Mouse (Mus musculus): ENCODE data around the gene Spire2.
"Not testable (repeated sequence)": the region's sequence is repeated elsewhere in the genome, so short reads cannot be mapped to it uniquely, and the experiment has no call there.

Gene Spire2

GRCm38 (mm10) chr8:123332262-123333090 lies at the start of gene Spire2:
TSS of gene Spire2 (plus strand) at chr8:123332713.
- no peaks in the 10 kb centered on the region for H3K36me3 ChIP-seq (ENCODE audit: insufficient read depth, low read length)
- peak within 1 kb of the TSS; percentile 86 for H3K4me3 ChIP-seq (replicated peaks; ENCODE audit: low read length)
- 0 out of 2 replicates have a peak, but pooled peaks cover 2% of the 10 kb centered on the region for H3K27me3 ChIP-seq (ENCODE audit: insufficient read depth, low read length)
- peaks cover 63% of the 10 kb centered on the region for H3K4me1 ChIP-seq (replicated peaks; ENCODE audit: low read depth, low read length)
- H3K9me3 ChIP-seq (ENCODE audit: low read length) = no peaks in the 10 kb centered on the region
- no peak for TF ChIP-seq POU5F1 (IDR thresholded peaks at IDR 0.05; ENCODE audit: borderline replicate concordance, low read length)
- no peak for TF ChIP-seq CTCF (conservative IDR thresholded peaks at IDR 0.05; ENCODE audit: low read length)
- TF ChIP-seq NANOG (IDR thresholded peaks at IDR 0.05; ENCODE audit: borderline replicate concordance, low read length) = no peak

DNA sequence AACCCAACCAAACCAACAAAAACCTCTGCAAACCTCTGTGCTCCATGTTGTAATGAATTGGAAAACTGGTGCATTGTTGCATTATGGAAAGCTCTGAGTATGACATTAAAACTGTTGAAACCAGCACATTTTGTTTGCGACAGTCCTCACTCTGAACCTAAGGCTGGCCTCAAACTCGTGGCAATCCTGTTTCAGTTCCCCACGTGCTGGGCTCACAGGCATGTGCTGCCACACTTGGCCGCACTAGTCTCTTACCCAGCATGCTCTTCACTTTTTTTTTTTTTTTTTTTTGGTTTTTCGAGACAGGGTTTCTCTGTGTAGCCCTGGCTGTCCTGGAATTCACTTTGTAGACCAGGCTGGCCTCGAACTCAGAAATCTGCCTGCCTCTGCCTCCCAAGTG lies 49.5 kb upstream of the Spire2 start:
- H3K4me1 ChIP-seq (replicated peaks; ENCODE audit: low read depth, low read length) = peaks cover 14% of the 10 kb centered on the region
- H3K27me3 ChIP-seq (ENCODE audit: insufficient read depth, low read length); H3K4me3 ChIP-seq (replicated peaks; ENCODE audit: low read length); H3K9me3 ChIP-seq (ENCODE audit: low read length): not testable (repeated sequence)
- peaks cover 86% of the 10 kb centered on the region for H3K36me3 ChIP-seq (ENCODE audit: insufficient read depth, low read length)

DNA sequence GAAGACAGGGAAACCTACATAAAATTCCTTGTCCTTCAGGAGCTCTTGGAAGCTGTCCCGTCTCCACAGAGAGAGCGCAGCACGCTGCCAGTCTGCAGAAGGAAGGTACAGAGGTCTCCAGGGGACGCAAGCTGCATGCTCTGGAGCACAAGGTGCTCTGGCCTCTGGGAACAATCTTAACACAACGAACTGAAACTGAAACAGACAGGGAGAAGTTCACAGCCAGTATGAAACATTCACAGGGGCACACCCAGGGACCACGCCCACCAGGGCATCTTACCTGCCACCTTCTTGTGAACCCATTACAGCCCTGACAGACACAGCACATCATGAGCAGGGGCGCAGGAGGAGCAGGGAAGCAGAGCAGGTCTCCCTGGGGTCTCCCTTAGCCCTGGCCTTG lies 48.5 kb upstream of the Spire2 start:
- no peaks in the 10 kb centered on the region for H3K9me3 ChIP-seq (ENCODE audit: low read length)

DNA sequence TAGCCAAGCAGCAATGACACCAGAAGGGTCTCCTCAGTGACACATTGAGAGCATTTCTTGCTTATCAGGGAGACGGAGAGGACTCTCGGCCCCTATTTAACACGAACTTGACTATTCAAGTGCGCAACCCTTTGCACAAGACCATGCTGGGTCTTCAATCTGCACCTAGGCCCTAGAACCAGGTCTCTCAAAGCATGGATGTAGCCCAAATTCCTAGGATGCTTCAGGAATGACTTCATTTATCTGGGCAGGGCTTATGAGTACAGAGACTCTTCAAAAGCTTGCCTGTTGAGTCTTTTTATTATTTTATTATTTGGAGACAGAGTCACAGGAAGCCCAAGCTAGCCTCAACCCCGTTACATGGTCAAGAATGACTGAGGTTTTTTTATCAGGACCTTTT lies 48.0 kb upstream of the Spire2 start:
- H3K4me1 ChIP-seq (replicated peaks; ENCODE audit: low read depth, low read length) = peaks cover 14% of the 10 kb centered on the region
- no peak overlapping the region for H3K4me3 ChIP-seq (replicated peaks; ENCODE audit: low read length)
- no peaks in the 10 kb centered on the region for H3K27me3 ChIP-seq (ENCODE audit: insufficient read depth, low read length)
- peaks cover 89% of the 10 kb centered on the region for H3K36me3 ChIP-seq (ENCODE audit: insufficient read depth, low read length)
- H3K9me3 ChIP-seq (ENCODE audit: low read length) = no peaks in the 10 kb centered on the region
- no peak for TF ChIP-seq CTCF (conservative IDR thresholded peaks at IDR 0.05; ENCODE audit: low read length)
- TF ChIP-seq POU5F1 (IDR thresholded peaks at IDR 0.05; ENCODE audit: borderline replicate concordance, low read length) = no peak
- TF ChIP-seq NANOG (IDR thresholded peaks at IDR 0.05; ENCODE audit: borderline replicate concordance, low read length) = no peak

More for the DNA sequence above, 48.5 kb upstream of the Spire2 start:
- Histone ChIP-seq H3K36me3 (ENCODE audit: insufficient read depth, low read length) (peaks cover 88% of the 10 kb centered on the region), H3K4me1 (replicated peaks; ENCODE audit: low read depth, low read length) (peaks cover 14% of the 10 kb centered on the region), H3K4me3 (replicated peaks; ENCODE audit: low read length) (no peak overlapping the region), H3K27me3 (ENCODE audit: insufficient read depth, low read length) (no peaks in the 10 kb centered on the region)
- TF ChIP-seq POU5F1 (IDR thresholded peaks at IDR 0.05; ENCODE audit: borderline replicate concordance, low read length) (no peak), CTCF (conservative IDR thresholded peaks at IDR 0.05; ENCODE audit: low read length) (no peak), NANOG (IDR thresholded peaks at IDR 0.05; ENCODE audit: borderline replicate concordance, low read length) (no peak)

DNA sequence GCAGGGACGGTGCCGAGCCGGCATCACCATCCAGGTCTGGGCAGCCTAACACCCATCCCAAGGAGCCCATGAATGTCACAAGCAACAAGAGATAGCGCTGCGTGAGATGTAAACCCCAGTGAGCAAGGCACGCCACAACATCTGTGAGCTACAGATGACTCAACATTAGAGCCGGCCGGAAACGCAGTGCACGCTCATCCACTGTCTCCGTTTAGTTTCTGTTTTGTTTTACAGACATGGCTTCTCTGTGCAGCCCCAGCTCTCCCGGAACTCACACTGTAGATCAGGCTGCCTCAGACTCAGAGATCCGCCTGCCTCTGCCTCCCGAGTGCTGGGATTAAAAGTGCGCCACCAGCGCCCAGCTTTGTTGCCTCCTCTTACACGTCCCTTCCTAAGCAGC lies 45.2 kb upstream of the Spire2 start:
- TF ChIP-seq CTCF (conservative IDR thresholded peaks at IDR 0.05; ENCODE audit: low read length) = no peak
- no peak for TF ChIP-seq NANOG (IDR thresholded peaks at IDR 0.05; ENCODE audit: borderline replicate concordance, low read length)
- no peak for TF ChIP-seq POU5F1 (IDR thresholded peaks at IDR 0.05; ENCODE audit: borderline replicate concordance, low read length)
- no peaks in the 10 kb centered on the region for H3K9me3 ChIP-seq (ENCODE audit: low read length)
- H3K36me3 ChIP-seq (ENCODE audit: insufficient read depth, low read length) = peaks cover 84% of the 10 kb centered on the region
- no peak overlapping the region for H3K4me3 ChIP-seq (replicated peaks; ENCODE audit: low read length)
- no peaks in the 10 kb centered on the region for H3K27me3 ChIP-seq (ENCODE audit: insufficient read depth, low read length)
- H3K4me1 ChIP-seq (replicated peaks; ENCODE audit: low read depth, low read length) = peaks cover 14% of the 10 kb centered on the region

GRCm38 (mm10) chr8:123290166-123290565 lies 42.3 kb upstream of the Spire2 start:
- TF ChIP-seq POU5F1 (IDR thresholded peaks at IDR 0.05; ENCODE audit: borderline replicate concordance, low read length) (no peak), NANOG (IDR thresholded peaks at IDR 0.05; ENCODE audit: borderline replicate concordance, low read length) (no peak), CTCF (conservative IDR thresholded peaks at IDR 0.05; ENCODE audit: low read length) (peak; percentile 54)
- H3K4me3 ChIP-seq (replicated peaks; ENCODE audit: low read length) = no peak overlapping the region

GRCm38 (mm10) chr8:123290679-123291078 lies 41.8 kb upstream of the Spire2 start:
- no peak overlapping the region for H3K4me3 ChIP-seq (replicated peaks; ENCODE audit: low read length)
- no peaks in the 10 kb centered on the region for H3K27me3 ChIP-seq (ENCODE audit: insufficient read depth, low read length)
- H3K36me3 ChIP-seq (ENCODE audit: insufficient read depth, low read length) = peaks cover 89% of the 10 kb centered on the region
- no peaks in the 10 kb centered on the region for H3K4me1 ChIP-seq (replicated peaks; ENCODE audit: low read depth, low read length)
- no peaks in the 10 kb centered on the region for H3K9me3 ChIP-seq (ENCODE audit: low read length)
- TF ChIP-seq CTCF (conservative IDR thresholded peaks at IDR 0.05; ENCODE audit: low read length) (no peak), NANOG (IDR thresholded peaks at IDR 0.05; ENCODE audit: borderline replicate concordance, low read length) (no peak), POU5F1 (IDR thresholded peaks at IDR 0.05; ENCODE audit: borderline replicate concordance, low read length) (no peak)

More at GRCm38 (mm10) chr8:123290166-123290565, 42.3 kb upstream of the Spire2 start:
- Histone ChIP-seq H3K36me3 (ENCODE audit: insufficient read depth, low read length) (peaks cover 88% of the 10 kb centered on the region), H3K4me1 (replicated peaks; ENCODE audit: low read depth, low read length) (no peaks in the 10 kb centered on the region), H3K27me3 (ENCODE audit: insufficient read depth, low read length) (no peaks in the 10 kb centered on the region), H3K9me3 (ENCODE audit: low read length) (no peaks in the 10 kb centered on the region)

GRCm38 (mm10) chr8:123291716-123292115 lies 40.8 kb upstream of the Spire2 start:
- TF ChIP-seq POU5F1 (IDR thresholded peaks at IDR 0.05; ENCODE audit: borderline replicate concordance, low read length) = no peak
- TF ChIP-seq NANOG (IDR thresholded peaks at IDR 0.05; ENCODE audit: borderline replicate concordance, low read length) = no peak
- no peak for TF ChIP-seq CTCF (conservative IDR thresholded peaks at IDR 0.05; ENCODE audit: low read length)
- H3K4me1 ChIP-seq (replicated peaks; ENCODE audit: low read depth, low read length) = no peaks in the 10 kb centered on the region
- H3K36me3 ChIP-seq (ENCODE audit: insufficient read depth, low read length) = peaks cover 90% of the 10 kb centered on the region
- no peak overlapping the region for H3K4me3 ChIP-seq (replicated peaks; ENCODE audit: low read length)
- no peaks in the 10 kb centered on the region for H3K27me3 ChIP-seq (ENCODE audit: insufficient read depth, low read length)
- no peaks in the 10 kb centered on the region for H3K9me3 ChIP-seq (ENCODE audit: low read length)

GRCm38 (mm10) chr8:123292281-123292680 lies 40.2 kb upstream of the Spire2 start:
- H3K4me1 ChIP-seq (replicated peaks; ENCODE audit: low read depth, low read length) = no peaks in the 10 kb centered on the region
- peaks cover 90% of the 10 kb centered on the region for H3K36me3 ChIP-seq (ENCODE audit: insufficient read depth, low read length)
- no peaks in the 10 kb centered on the region for H3K9me3 ChIP-seq (ENCODE audit: low read length)
- no peaks in the 10 kb centered on the region for H3K27me3 ChIP-seq (ENCODE audit: insufficient read depth, low read length)
- no peak for TF ChIP-seq POU5F1 (IDR thresholded peaks at IDR 0.05; ENCODE audit: borderline replicate concordance, low read length)
- H3K4me3 ChIP-seq (replicated peaks; ENCODE audit: low read length) = no peak overlapping the region

All from E14TG2a.4 (cell line).